Mouse (Mus musculus): ENCODE results near the gene Pced1a. TPM values are rescaled to one million over a fixed set of nuclear protein-coding genes. Genes with fewer than 3 reads are reported as not detected.

Pced1a gene
- total RNA-seq (2021) = 10 to 100 TPM; 19.1 to 23.3 TPM
- long read RNA-seq, partial matches to known transcripts = 1 of 8 reads
- long read RNA-seq, other reads (novel, unspliced or antisense) = 6 of 8 reads

- peak; percentile 89 to 93 for DNase-seq (ENCODE audit: low spot score in 2 of 2)
Observed at GRCm38 (mm10) chr2:130424126-130424853, at the start of gene Pced1a, which contains the start of gene Vps16. TSS of gene Pced1a (minus strand) at chr2:130424701. TSS of gene Vps16 (plus strand) at chr2:130424339.

GRCm38 (mm10) chr2:130472908-130473510 is 48.5 kb upstream of the Pced1a start:
- DNase-seq (ENCODE audit: low spot score in 2 of 2) = no peak

- DNase-seq (ENCODE audit: low spot score in 2 of 2) = no peak
Observed at GRCm38 (mm10) chr2:130469935-130470334, 45.4 kb upstream of the Pced1a start.

GRCm38 (mm10) chr2:130469366-130469765 is 44.9 kb upstream of the Pced1a start:
- DNase-seq (ENCODE audit: low spot score in 2 of 2) = no peak

GRCm38 (mm10) chr2:130466438-130466837 is 41.9 kb upstream of the Pced1a start:
- DNase-seq (ENCODE audit: low spot score in 2 of 2) = no peak

- no peak for DNase-seq (ENCODE audit: low spot score in 2 of 2)
Observed at GRCm38 (mm10) chr2:130461287-130462071, 37.0 kb upstream of the Pced1a start.

- DNase-seq (ENCODE audit: low spot score in 2 of 2) = no peak
Observed at GRCm38 (mm10) chr2:130459576-130459975, 35.1 kb upstream of the Pced1a start.

GRCm38 (mm10) chr2:130457871-130458270 is 33.4 kb upstream of the Pced1a start:
- no peak for DNase-seq (ENCODE audit: low spot score in 2 of 2)

GRCm38 (mm10) chr2:130454748-130455370 is 30.4 kb upstream of the Pced1a start:
- DNase-seq (ENCODE audit: low spot score in 2 of 2) = peak; percentile 45 to 52

- no peak for DNase-seq (ENCODE audit: low spot score in 2 of 2)
Observed at GRCm38 (mm10) chr2:130453421-130453820, 28.9 kb upstream of the Pced1a start.

- no peak for DNase-seq (ENCODE audit: low spot score in 2 of 2)
Observed at GRCm38 (mm10) chr2:130452266-130452665, 27.8 kb upstream of the Pced1a start.

- DNase-seq (ENCODE audit: low spot score in 2 of 2) = no peak
Observed at GRCm38 (mm10) chr2:130451727-130452090, 27.2 kb upstream of the Pced1a start.

GRCm38 (mm10) chr2:130451086-130451726 is 26.7 kb upstream of the Pced1a start:
- no peak for DNase-seq (ENCODE audit: low spot score in 2 of 2)

GRCm38 (mm10) chr2:130450434-130450796 is 25.9 kb upstream of the Pced1a start:
- peak; percentile 71 to 80 for DNase-seq (ENCODE audit: low spot score in 2 of 2)

GRCm38 (mm10) chr2:130449794-130450433 is 25.4 kb upstream of the Pced1a start, which contains the start of gene Ptpra:
TSS of gene Ptpra (plus strand) at chr2:130450278.
- peak; percentile 95 to 96 for DNase-seq (ENCODE audit: low spot score in 2 of 2)

- DNase-seq (ENCODE audit: low spot score in 2 of 2) = no peak
Observed at GRCm38 (mm10) chr2:130449021-130449793, 24.7 kb upstream of the Pced1a start.

- no peak for DNase-seq (ENCODE audit: low spot score in 2 of 2)
Observed at GRCm38 (mm10) chr2:130448449-130448848, 23.9 kb upstream of the Pced1a start.

- no peak for DNase-seq (ENCODE audit: low spot score in 2 of 2)
Observed at GRCm38 (mm10) chr2:130442162-130442561, 17.7 kb upstream of the Pced1a start.

- no peak for DNase-seq (ENCODE audit: low spot score in 2 of 2)
Observed at GRCm38 (mm10) chr2:130439840-130440480, 15.5 kb upstream of the Pced1a start.
